Mouse (Mus musculus) right cerebral cortex, postnatal 4 days (tissue): ENCODE data around the gene Arhgdig.

Experiments
- DNase-seq: peaks from one replicate; pipeline ENCODE4 v3.0.0-alpha.2; 2022

Arhgdig gene

GRCm38 (mm10) chr17:26207686-26208085, at the start of gene Arhgdig:
Gene Arhgdig (minus strand): TSS chr17:26207786.
- DNase-seq, result no peak

DNA sequence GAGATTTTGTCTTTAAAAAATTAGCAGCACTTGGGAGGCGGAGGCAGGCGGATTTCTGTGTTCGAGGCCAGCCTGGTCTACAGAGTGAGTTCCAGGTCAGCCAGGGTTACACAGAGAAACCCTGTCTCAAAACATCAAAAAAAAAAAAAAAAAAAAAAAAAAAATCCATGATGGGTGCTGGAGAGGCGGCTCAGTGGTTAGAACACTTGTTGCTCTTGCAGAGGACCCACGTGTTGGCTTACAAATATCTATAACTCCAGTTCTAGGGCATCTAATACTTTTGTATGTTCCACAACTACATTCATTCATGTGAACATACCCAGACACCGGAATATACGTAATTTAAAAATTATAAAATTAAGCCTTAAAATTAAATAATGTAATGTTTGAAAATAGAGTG, 47.7 kb upstream of the Arhgdig start:
- DNase-seq, result no peak

GRCm38 (mm10) chr17:26253399-26253798, 45.8 kb upstream of the Arhgdig start:
- DNase-seq, result no peak

DNA sequence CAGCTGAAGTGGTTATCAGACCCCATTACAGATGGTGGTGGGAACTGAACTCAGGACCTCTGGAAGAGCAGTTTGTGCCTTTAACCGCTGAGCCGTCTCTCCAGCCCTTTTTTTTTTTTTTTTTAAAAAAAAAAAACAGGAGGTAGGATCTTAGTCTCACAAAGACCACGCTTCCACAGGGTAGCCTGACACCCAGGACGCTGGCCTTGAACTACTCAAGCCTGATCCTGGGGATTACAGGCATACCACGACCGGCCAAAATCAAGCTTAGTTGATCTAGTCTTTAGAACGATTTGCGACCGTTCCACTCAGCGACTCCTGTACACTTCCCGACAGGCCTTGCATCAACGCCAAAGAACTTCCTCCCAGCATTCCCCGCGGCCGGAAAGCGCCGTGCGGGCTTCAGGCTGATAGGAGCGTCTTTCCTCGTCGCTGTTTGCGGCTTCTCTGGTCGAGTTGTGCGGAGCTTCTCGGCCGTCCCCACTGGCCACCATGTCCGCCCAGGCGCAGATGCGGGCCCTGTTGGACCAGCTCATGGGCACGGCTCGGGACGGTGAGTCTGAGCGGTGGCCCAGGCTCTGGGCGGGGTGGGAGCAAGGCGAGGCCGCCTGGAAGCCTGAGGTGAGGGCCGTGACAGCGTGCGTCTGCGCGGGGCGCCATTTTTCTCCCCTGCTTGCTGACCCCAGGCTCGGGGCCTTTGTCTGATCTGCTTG, 45.1 kb upstream of the Arhgdig start, which contains the start of gene Luc7l:
Luc7l (plus strand) TSS at position 358 of the 713 bp plus-strand sequence.
- DNase-seq, result peak; percentile 87

DNA sequence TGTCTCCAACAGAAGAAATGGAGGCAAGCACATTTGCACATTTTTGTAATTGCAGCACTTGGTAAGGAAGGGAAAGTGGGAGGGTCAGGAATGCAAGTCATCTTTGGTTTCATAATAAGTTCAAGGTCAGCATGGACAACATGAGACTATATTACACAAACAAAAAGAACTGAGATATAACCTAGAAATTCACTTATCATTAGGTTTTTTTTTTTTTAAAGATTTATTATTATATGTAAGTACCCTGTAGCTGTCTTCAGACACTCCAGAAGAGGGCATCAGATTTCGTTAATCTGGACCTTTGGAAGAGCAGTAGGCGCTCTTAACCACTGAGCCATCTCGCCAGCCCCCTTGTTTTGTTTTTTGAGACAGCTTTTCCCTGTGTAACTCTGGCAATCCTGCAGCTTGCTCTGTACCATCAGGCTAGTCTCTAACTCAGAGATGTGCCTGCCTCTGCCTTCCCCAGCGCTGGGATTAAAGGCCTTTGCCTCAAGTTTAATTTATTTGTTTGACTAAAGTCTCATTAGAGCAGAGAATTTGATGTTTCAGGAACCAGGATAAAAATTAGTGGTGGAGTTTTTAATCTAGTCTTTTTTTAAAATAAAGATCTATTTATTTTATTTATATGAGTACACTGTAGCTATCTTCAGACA, 44.4 kb upstream of the Arhgdig start:
- no peak for DNase-seq

GRCm38 (mm10) chr17:26244101-26244841, 36.7 kb upstream of the Arhgdig start, which contains the start of gene Fam234a:
Gene Fam234a (minus strand): TSS chr17:26244242.
- peak; percentile 88 for DNase-seq

- DNase-seq, result peak; percentile 57
Observed at GRCm38 (mm10) chr17:26243471-26244100, 36.0 kb upstream of the Arhgdig start.

- no peak for DNase-seq
Observed at GRCm38 (mm10) chr17:26240990-26241389, 33.4 kb upstream of the Arhgdig start.

DNA sequence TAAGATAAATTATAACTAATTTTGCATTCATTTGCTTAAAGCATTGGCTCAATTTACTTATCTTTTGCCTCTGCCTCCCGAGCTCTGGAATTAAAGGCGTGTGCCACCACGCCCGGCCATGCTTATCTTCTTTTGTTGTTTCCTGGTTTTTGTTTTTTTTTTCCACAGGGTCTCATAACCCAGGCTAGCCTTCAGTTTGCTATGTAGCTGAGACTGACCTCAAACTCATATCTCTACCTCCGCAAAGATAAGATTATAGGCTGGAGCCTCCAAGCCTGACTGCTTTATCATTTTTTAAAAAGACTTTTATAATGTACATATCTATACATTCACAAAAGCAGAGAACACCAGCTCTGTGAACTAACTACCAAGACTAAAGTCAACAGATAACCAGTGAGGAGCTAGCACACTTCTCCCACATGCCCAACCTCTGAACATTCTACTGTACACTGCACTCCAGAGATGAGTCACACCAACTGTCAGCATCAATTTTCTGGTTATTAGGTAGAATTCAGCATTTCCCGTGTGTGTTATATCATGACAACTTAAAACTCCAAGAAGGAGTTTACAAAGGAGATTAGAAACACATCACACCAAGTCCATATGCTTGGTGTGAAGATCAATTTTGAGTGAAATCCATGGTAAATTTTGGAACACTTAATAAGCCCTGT, 32.7 kb upstream of the Arhgdig start:
- DNase-seq, result no peak

DNA sequence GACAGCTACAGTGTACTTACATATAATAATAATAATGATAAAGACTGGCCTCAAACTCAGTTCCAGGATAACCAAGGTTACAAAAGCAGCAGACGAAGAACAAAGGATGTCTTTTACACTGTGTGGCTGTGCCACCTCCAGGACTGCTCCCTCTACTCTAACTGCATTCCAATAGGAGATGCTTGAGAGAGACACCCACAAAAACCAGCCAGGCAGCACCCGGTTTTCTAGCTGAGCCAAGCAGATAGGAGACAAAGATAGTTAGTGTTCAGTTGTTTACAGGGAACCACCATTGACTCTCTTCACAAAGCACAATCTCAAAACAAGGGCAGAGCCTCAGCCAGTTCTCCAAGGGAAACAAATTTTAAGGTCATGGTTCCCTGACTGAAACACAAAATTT, 32.0 kb upstream of the Arhgdig start:
- DNase-seq, result no peak

- DNase-seq, result no peak
Observed at GRCm38 (mm10) chr17:26237667-26238066, 30.1 kb upstream of the Arhgdig start.

GRCm38 (mm10) chr17:26235077-26235815, 27.7 kb upstream of the Arhgdig start:
- DNase-seq, result no peak

DNA sequence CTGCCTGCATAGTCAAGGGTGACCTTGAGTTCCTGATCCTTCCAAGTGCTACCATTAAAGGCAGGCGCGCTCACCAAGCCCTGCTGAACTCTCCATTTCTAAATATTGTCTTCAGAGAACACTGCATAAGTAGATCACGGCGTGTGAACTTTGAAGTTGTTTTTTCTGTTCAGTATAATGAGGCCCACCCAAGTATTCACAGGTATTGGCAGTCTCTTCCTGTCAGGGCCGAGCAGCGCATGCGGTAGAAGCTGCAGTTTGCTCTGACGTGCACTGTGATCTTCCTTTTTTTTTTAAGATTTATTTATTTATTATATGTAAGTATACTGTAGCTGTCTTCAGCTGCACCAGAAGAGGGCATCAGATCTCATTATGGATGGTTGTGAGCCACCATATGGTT, 26.8 kb upstream of the Arhgdig start:
- DNase-seq, result no peak

DNA sequence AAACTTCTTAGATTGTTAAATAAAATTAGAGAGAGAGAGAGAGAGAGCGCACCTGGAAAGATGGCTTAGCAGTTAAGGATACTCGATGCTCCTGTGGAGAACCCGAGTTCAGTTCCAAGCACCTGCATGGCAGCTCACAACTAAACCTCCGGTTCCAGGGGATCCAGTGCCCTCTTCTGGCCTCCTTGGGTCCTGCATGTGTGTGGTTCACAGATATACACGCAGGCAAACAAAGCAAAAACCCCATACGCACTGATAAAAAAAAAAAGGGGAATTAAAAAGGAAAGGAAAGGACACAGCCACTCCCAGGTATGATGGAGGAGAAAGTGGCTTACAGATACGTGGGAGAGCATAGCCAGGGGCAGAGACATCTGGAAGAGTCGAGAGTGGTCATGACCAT, 25.3 kb upstream of the Arhgdig start:
- DNase-seq, result no peak

DNA sequence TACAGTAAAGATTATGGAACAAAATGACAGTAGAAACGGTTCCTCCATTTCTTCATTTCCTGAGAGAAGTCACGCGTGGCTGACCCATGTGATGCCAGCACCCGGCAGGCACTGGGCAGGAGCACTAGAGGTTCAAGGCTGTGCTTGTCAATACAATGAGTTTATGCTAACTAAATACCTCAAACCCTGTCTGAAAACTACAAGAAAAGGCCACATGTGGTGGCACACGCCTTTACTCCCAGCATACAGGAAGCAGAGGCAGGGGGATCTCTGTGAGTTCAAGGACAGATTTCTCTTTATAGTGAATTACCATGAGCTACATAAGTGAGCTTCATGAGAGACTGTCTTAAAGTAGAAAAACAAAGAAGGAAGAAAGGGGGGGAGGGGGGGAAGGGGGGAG, 23.6 kb upstream of the Arhgdig start:
- DNase-seq, result no peak

DNA sequence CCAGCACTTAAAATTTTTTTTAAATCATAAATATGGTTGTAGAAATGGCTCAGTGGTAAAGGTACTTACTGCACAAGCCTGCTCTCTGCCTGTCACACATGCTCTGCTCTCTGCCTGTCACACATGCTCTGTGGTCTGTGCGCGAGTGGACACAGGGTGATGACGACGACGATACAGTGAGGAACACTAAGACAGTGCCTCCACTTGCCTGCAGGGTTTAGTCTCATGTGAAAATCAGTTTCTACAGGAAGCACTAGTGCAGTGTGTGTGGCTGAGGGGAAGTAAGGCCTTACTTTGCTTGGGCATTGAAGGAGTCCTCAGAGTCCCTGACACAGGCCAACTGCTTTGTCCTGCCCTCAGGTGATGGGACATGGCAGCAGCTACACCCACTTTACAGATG, 22.2 kb upstream of the Arhgdig start:
- no peak for DNase-seq

DNA sequence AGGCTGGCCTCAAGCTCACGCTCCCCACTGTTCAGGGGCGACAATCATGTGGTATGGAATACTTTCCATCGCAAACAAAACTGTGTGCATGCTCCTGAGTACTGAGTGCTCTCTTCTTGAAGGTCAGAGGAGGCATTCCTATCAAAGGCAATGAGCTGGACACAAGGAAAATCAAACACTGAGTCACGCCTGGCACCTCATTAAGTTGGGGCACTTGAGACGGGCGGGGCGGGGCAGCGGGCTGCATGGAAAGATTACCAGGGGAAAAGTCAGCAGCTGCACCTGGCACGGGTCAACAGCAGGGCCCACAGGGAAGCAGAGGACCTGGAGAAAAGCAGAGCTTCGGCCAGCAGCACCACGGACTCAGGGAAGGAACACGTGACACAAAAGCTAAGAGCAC, 17.6 kb upstream of the Arhgdig start:
- no peak for DNase-seq

DNA sequence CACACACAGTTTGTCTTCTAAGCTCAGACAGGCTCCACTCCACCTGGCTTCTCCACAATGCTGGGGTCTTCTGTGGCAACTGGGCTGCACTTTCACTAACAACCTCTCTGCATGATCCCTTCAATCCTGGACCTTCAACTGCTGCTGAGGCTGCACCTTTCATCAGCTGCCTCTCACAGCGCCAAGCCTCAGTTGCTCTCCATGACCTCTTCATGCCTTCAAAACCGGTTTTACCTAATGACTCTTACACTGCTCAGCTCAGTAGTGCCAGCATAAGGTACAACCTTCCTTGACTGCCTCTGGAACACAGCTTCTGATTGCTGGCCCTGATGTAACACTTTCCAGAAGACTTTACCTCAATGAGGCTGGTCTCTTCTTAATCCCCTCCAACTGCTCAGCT, 13.9 kb upstream of the Arhgdig start:
- no peak for DNase-seq

DNA sequence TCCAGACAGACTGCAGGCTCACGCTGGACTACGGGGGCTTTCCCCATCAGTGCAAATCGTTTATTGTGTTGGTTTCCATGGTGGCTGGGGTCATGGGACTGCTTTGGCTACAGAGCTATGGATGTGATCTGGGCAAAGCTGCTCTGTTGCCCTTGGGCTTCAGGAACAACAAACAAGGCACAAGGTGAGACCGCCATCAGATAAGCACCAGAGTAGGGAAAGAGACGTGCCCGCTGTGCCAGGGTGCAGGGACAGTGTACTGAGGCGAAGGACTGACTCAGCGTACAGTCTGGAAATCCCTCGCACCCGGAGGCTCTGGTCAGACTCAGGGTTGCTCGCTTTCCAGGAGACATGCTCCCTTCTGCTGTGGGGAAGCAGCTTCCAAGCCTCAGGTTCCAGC, 5.1 kb upstream of the Arhgdig start:
- DNase-seq, result no peak

DNA sequence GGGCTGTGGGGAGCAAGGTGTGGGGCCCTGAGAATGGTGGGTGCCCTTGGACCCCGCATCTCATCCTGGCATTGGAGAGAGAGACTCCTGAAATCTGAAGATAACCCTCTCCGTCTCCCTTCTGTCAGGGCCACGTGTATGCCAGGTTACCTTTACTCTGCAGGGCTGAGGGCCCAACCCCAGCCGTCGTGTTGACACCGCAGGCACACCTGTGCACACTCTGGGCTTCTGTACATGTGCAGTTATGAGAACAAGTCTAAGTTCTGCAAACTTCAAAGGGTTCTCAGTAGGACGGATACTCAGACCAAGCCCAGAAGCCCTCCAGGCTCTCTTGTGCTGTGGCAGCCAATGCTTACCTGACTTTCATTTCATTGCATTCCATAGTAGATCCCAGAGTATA, 4.7 kb upstream of the Arhgdig start:
- no peak for DNase-seq

DNA sequence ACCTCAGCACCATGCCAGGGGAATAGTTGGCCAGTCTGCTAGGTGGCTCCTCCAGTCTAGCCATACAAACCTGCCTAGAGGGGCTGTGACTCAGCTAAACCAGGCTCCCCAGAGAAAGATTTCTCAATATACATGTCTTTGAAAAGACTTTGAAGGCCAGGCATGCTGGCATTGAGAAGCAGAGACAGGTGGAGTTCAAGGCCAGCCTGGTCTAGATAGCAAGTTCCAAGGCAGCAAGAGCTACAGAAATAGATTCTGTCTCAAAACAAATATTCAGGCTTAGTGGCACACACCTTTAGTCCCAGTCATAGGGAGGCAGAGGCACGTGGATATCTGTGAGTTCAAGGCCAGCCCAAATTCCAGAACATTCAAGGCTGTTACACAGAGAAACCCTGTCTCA, 1.2 kb downstream of the Arhgdig start:
- DNase-seq, result no peak

GRCm38 (mm10) chr17:26204766-26205165, 2.8 kb downstream of the Arhgdig start:
- DNase-seq, result no peak
